Mouse (Mus musculus) Patski (cell line): Measurements from ENCODE around the gene Odaph. TPM values are rescaled to one million over a fixed set of nuclear protein-coding genes. Genes with fewer than 3 reads are reported as not detected.

ENCODE experiments used
- ATAC-seq: fragments of 100-300 bp; one replicate; pipeline ENCODE4 v1.8.0; 2021
- CTCF ChIA-PET: fragments of 350-600 bp; sonication (Branson Sonifier 250); formaldehyde crosslinking; loops from one replicate; lab custom pipeline; 2022; ENCODE audit warnings: inconsistent platforms; lab: Charles Lee
- POLR2A ChIA-PET: fragments of 350-600 bp; sonication (Branson Sonifier 250); formaldehyde crosslinking; loops from one replicate; lab custom pipeline; 2022; ENCODE audit warnings: antibody characterized with exemption, inconsistent platforms; lab: Charles Lee
- DNase-seq: peaks from one replicate; pipeline ENCODE4 v3.0.0-alpha.2; 2011; ENCODE audit warnings: low read depth, low spot score
- H3K27me3 ChIP-seq: fragments of 371-371 bp; one replicate; pipeline ENCODE4 v1.5.1; 2021
- CTCF ChIP-seq: fragments of 100-300 bp; IDR thresholded peaks from one replicate; pipeline ENCODE4 v1.5.1; 2021
- in situ Hi-C: fragments of 300-500 bp; cut with MboI; formaldehyde crosslinking; loops from 3 replicates; pipeline ENCODE4 v1.11.1; 2018; ENCODE audit warnings: low pct_unique_long_range_greater_than_20kb, mixed read lengths
- polyA plus RNA-seq: library from polyadenylated mRNA; unstranded; gene quantifications from one replicate; pipeline ENCODE4 v1.2.3, GENCODE M21; 2021

The Odaph gene
- polyA plus RNA-seq, 1 experiment from 2014 or later = 1.5 TPM

GRCm38 (mm10) chr5:92019960-92020359 lies 32.7 kb downstream of the Odaph start:
- H3K27me3 ChIP-seq = no peaks in the 10 kb centered on the region
- ATAC-seq = no peak
- ChIA-PET CTCF (interaction anchor here (1.3 kb wide), 1 partner anchor 16 kb away, joined by 4 read pairs; no protein-coding TSS in a partner anchor), POLR2A (no interaction called here)
- in situ Hi-C loops = no loop called here
- TF ChIP-seq CTCF = no peak
- no peak for DNase-seq

DNA sequence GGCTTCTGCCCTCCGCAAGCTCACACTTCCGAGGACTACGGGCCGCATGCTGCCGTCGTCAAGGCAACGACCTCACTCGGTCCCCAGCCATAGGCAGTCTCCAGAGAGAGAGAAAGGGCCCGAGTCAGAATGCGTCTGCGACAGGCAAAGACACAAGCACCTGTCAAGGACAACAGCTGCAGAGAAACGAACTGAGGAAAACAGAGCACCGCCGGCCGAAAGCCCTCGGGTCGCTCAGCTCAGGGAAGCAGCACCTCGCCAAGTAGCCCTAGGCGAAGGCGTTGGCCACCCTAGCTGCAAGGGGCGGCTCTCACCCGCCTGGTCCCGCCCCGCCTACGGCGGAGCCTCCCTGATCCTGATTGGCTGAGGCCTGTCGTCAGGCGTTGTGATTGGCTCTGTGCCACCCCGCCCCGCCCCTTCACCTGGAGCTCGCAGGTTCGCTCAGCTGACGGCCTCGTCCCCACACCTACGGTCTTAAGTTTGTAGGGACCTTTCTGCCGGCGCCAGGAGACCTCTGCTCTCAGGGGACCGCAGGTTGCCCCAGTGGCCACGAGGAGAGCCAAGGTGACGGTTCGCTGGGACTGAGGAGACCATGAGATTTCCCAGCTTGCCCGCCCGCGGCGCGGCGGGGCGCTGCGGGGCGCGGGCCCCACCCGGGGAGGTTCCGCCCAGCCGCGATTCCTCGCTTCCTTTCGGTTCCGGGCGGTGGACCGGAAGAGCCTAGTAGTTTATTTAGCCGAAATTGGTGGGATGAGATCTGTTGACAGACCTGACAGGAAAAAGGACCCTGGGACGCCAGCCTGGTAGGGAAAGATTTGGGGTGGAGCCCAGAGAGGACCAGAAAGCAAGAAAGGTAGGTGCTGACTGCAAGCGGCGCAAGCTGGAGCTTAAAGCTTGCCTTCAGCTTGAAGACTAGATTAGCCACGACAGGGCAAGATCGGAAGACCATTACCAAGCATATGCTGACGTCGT lies 55.4 kb downstream of the Odaph start:
- no peak for TF ChIP-seq CTCF
- in situ Hi-C loops = no loop called here
- H3K27me3 ChIP-seq = no peaks in the 10 kb centered on the region
- DNase-seq = peak; percentile 56
- ChIA-PET POLR2A (interaction anchor here (0.8 kb wide), 1 partner anchor 12 kb away, joined by 3 read pairs; no protein-coding TSS in a partner anchor), CTCF (interaction anchor here (0.8 to 1.6 kb wide), 4 partner anchors 9 to 15 kb away, joined by 3 to 5 read pairs (median 4); no protein-coding TSS in a partner anchor)
- peak; percentile 96 for ATAC-seq

DNA sequence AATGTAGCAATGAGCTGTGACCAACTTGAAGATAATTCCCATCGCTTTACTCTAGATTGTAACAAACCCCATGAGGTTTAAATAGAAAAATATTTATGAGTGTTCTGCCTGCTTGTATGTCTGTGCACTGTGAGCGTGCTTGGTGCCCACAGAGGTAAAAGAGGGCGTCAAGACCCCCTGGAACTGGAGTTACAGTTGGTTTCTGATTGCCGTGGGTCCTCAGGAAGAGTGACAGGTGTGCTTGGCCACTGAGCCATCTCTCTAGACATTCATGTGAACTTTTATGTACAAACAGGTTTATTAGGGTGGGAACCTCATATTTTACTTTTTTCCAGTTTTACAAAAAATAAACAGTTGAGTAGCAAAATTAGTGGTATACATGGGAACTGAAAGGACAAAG lies 56.5 kb downstream of the Odaph start, which contains the start of gene Cdkl2:
TSS of gene Cdkl2 (minus strand) at position 101 of the 400 bp plus-strand sequence.
- H3K27me3 ChIP-seq = no peaks in the 10 kb centered on the region
- in situ Hi-C loops = no loop called here
- no peak for TF ChIP-seq CTCF
- POLR2A ChIA-PET = interaction anchor here (0.7 kb wide), 2 partner anchors 94 to 560 kb away, joined by 5 to 6 read pairs; partner anchors contain the start of gene Uso1
- ATAC-seq = no peak
- CTCF ChIA-PET = interaction anchor here (1.6 kb wide), 1 partner anchor 12 kb away, joined by 5 read pairs; no protein-coding TSS in a partner anchor
- DNase-seq = no peak

Other genes starting within 250 kb of the Odaph start
- 66.1 TPM for gene Rchy1, start 24.4 kb upstream of the Odaph start, polyA plus RNA-seq
- 13.7 TPM for gene Cdkl2, start 56.4 kb downstream of the Odaph start, polyA plus RNA-seq
- 125 TPM for gene G3bp2, start 96.2 kb downstream of the Odaph start, polyA plus RNA-seq
- 96.2 TPM for gene Uso1, start 150.5 kb downstream of the Odaph start, polyA plus RNA-seq
- gene U90926, start 227.9 kb downstream of the Odaph start, polyA plus RNA-seq = 0.33 TPM